Mouse (Mus musculus) stomach, postnatal 0 days (tissue): ENCODE data around the gene Adgrg2.

ENCODE experiments used
- CTCF ChIP-seq: IDR thresholded peaks from 2 replicates; pipeline ENCODE4 v1.5.1; 2016; ENCODE audit warnings: antibody characterized with exemption, low read depth, mild to moderate bottlenecking, moderate library complexity
- EP300 ChIP-seq: optimal IDR thresholded peaks from 2 replicates; pipeline ENCODE3; 2016; ENCODE audit warnings: antibody characterized with exemption

DNA sequence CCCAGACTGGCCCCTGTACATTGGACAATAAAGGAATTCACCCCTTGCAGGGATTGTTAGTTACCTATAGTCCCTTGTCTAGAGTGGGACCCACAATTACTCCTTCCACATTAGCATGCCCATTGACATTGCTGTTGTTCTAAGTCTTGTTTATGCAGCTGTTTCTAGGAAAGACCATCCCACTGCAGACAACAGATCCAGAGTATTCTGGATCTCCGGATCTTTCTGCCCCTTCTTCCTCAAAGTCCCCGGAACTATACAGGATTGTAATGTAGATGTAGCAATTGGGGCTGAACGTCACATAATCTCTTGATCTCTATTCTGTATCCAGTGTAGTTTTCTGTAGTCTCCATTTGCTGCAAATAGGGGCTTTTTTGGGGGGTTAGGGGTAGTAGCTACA, 57.9 kb downstream of the Adgrg2 start:
- TF ChIP-seq CTCF: no peak
- no peak for TF ChIP-seq EP300
